ENCODE assay signal across 8 mouse cellular contexts in genomic region chr17:28485977-28486400, GRCm38 (mm10). TPM values are rescaled to one million over a fixed set of nuclear protein-coding genes. Genes with fewer than 3 reads are reported as not detected.
DNase-seq lines count a peak whose midpoint lies in the region; ATAC-seq lines count a peak whose summit lies in the region.

No protein-coding gene starts in this region.

- H3K4me2 ChIP-seq in hindbrain, embryonic 11.5 days (replicated peaks; ENCODE audit: low read depth, low read length) = peak overlapping the region; percentile 67
- peak overlapping the region; percentile 64 for H3K4me2 ChIP-seq in lung, embryonic 16.5 days (ENCODE audit: low read depth, low read length)

- H3K9ac ChIP-seq in hindbrain, embryonic 11.5 days (ENCODE audit: low read depth, low read length) = peak overlapping the region; percentile 83
- H3K9ac ChIP-seq in lung, embryonic 16.5 days (ENCODE audit: low read length) = peak overlapping the region; percentile 81

- no peaks in the 10 kb centered on the region for H3K27me3 ChIP-seq in hindbrain, embryonic 11.5 days (ENCODE audit: control insufficient read depth, insufficient read depth, low read length)
- H3K27me3 ChIP-seq in lung, embryonic 16.5 days (ENCODE audit: control insufficient read depth, insufficient read depth, low read depth, low read length) = no peaks in the 10 kb centered on the region

- H3K4me1 ChIP-seq in hindbrain, embryonic 11.5 days (replicated peaks; ENCODE audit: control insufficient read depth, insufficient read depth, low read length) = peaks cover 3% of the 10 kb centered on the region; the same call in 1 of the 2 replicates
- H3K4me1 ChIP-seq in lung, embryonic 16.5 days (replicated peaks; ENCODE audit: control insufficient read depth, insufficient read depth, low read length) = peaks cover 10% of the 10 kb centered on the region; the same call in 1 of the 2 replicates

- peak overlapping the region; percentile 89 for H3K27ac ChIP-seq in hindbrain, embryonic 11.5 days (ENCODE audit: low read depth, low read length)
- H3K27ac ChIP-seq in lung, embryonic 16.5 days (ENCODE audit: low read length) = peak overlapping the region; percentile 83

- H3K4me3 ChIP-seq in hindbrain, embryonic 11.5 days (ENCODE audit: low read depth, low read length) = peak overlapping the region; percentile 88
- H3K4me3 ChIP-seq in lung, embryonic 16.5 days (ENCODE audit: low read length) = peak overlapping the region; percentile 92

- ATAC-seq in hindbrain, embryonic 11.5 days (ENCODE audit: low FRiP score) = peak; percentile 99
- ATAC-seq in lung, embryonic 16.5 days (ENCODE audit: low read depth) = peak; percentile 99

- no peaks in the 10 kb centered on the region for H3K36me3 ChIP-seq in hindbrain, embryonic 11.5 days (ENCODE audit: control insufficient read depth, insufficient read depth, low read length)
- no peaks in the 10 kb centered on the region for H3K36me3 ChIP-seq in lung, embryonic 16.5 days (ENCODE audit: control insufficient read depth, insufficient read depth, low read length)

- DNase-seq in NIH3T3 (ENCODE audit: low read depth) = peak; percentile 99
- DNase-seq in cerebellum, adult 9-11 months = peak; percentile 97
- DNase-seq in frontal cortex, adult 2 months (ENCODE audit: extremely low spot score in 1 of 2, low spot score in 1 of 2) = peak; percentile 90 to 96
- peak; percentile 98 for DNase-seq in hindbrain, embryonic 11.5 days (ENCODE audit: low spot score)
- peak; percentile 97 for DNase-seq in layer of hippocampus, adult 9-11 months
- peak; percentile 97 for DNase-seq in ovary, postnatal 10 days (ENCODE audit: low spot score)
- peak; percentile 95 for DNase-seq in thymus, postnatal 0 days (ENCODE audit: low spot score)

- under 1% methylated on average over 53 of the region's 58 CpGs for WGBS in hindbrain, embryonic 11.5 days
- WGBS in lung, embryonic 16.5 days = under 1% methylated on average over 25 of the region's 58 CpGs

- H3K9me3 ChIP-seq in hindbrain, embryonic 11.5 days (ENCODE audit: control insufficient read depth, low read length) = no peaks in the 10 kb centered on the region
- H3K9me3 ChIP-seq in lung, embryonic 16.5 days (ENCODE audit: control insufficient read depth, low read length) = no peaks in the 10 kb centered on the region

RNA-seq across cellular contexts. Expression of gene Fkbp5, which starts 31.3 kb away (rescaled TPM):
- 16.3 and 18.9 TPM in 2 replicates for polyA plus RNA-seq in frontal cortex, adult 2 months (2012; rRNA removed)
- 11.9 and 12.1 TPM in 2 replicates for polyA plus RNA-seq in hindbrain, embryonic 11.5 days (2014; fragmentation: Nextera tagmentation; extraction: Ambion mirVana)
- 38.5 and 43.8 TPM in 2 replicates for polyA plus RNA-seq in lung, embryonic 16.5 days (2015; fragmentation: Nextera tagmentation; extraction: Ambion mirVana)
- 121 and 124 TPM in 2 replicates for polyA plus RNA-seq in thymus, postnatal 0 days (2015; fragmentation: Nextera tagmentation; extraction: Ambion mirVana)

RNA-seq across cellular contexts. Expression of gene Armc12, which starts 44.6 kb away (rescaled TPM):
- polyA plus RNA-seq in frontal cortex, adult 2 months (2012; rRNA removed) = not detected in 2 replicates
- not detected in 2 replicates for polyA plus RNA-seq in hindbrain, embryonic 11.5 days (2014; fragmentation: Nextera tagmentation; extraction: Ambion mirVana)
- polyA plus RNA-seq in lung, embryonic 16.5 days (2015; fragmentation: Nextera tagmentation; extraction: Ambion mirVana) = not detected in 2 replicates
- not detected in 2 replicates for polyA plus RNA-seq in thymus, postnatal 0 days (2015; fragmentation: Nextera tagmentation; extraction: Ambion mirVana)

Comparison
In these comparisons a context has a peak if more than half of its experiments do, and no peak if none do; other contexts are left out.
1. Peak in every context shown above with its lines: DNase-seq, ATAC-seq, H3K4me3 ChIP-seq and H3K27ac ChIP-seq.